Mouse (Mus musculus) stomach, postnatal 0 days (tissue): ENCODE measurements at regions not wholly inside any gene's neighbourhood (a gene's known extent, or its start where the extent isn't known, plus 50 kb on each side); places are given as distances from the start of the nearest gene placed in this dataset.

Experiments
- CTCF ChIP-seq: IDR thresholded peaks from 2 replicates; pipeline ENCODE4 v1.5.1; 2016; ENCODE audit warnings: antibody characterized with exemption, low read depth, mild to moderate bottlenecking, moderate library complexity
- EP300 ChIP-seq: optimal IDR thresholded peaks from 2 replicates; pipeline ENCODE3; 2016; ENCODE audit warnings: antibody characterized with exemption

- TF ChIP-seq CTCF = no peak
- TF ChIP-seq EP300 = no peak
Observed at GRCm38 (mm10) chr10:45779720-45780119, 202.1 kb downstream of the Hace1 start.
